Mouse (Mus musculus): ENCODE measurements around the gene Cdh11. TPM values are rescaled to one million over a fixed set of nuclear protein-coding genes. Genes with fewer than 3 reads are reported as not detected.

The Cdh11 gene
- total RNA-seq (2023) = under 1 TPM; 0.23 to 0.24 TPM

GRCm38 (mm10) chr8:102785592-102786416 lies at the start of gene Cdh11:
Gene Cdh11, minus strand, starts transcription at chr8:102785642.

Measured in T-cell, adult 66 days (primary cell).